Mouse (Mus musculus): ENCODE data around the gene Timm8a1. TPM values are rescaled to one million over a fixed set of nuclear protein-coding genes. Genes with fewer than 3 reads are reported as not detected.

Timm8a1 gene
- total and polyA plus RNA-seq, 2 experiments from 2014 or later: 13.1 to 74.5 TPM

- WGBS: 21% methylated on average over 2 of the region's 2 CpGs
- ATAC-seq (ENCODE audit: insufficient read depth, low read depth): no peak
- H3K4me3 ChIP-seq (ENCODE audit: low read depth, low read length): no peak overlapping the region
- H3K9ac ChIP-seq (replicated peaks; ENCODE audit: low read depth, low read length): no peak overlapping the region
- no peaks in the 10 kb centered on the region for H3K4me1 ChIP-seq (ENCODE audit: control insufficient read depth, insufficient read depth)
- DNase-seq (ENCODE audit: low spot score): no peak
- H3K27ac ChIP-seq (ENCODE audit: low read depth): no peak overlapping the region
- H3K4me2 ChIP-seq (ENCODE audit: low read depth, low read length): no peak overlapping the region
- TF ChIP-seq EP300 (IDR thresholded peaks at IDR 0.05; ENCODE audit: low read depth) (no peak), CTCF (IDR thresholded peaks at IDR 0.05; ENCODE audit: low read depth) (peak; percentile 45)
- no peaks in the 10 kb centered on the region for H3K27me3 ChIP-seq (ENCODE audit: control insufficient read depth, insufficient read depth, low read length)
- H3K9me3 ChIP-seq (replicated peaks; ENCODE audit: control insufficient read depth, low read length): no peaks in the 10 kb centered on the region
- no peaks in the 10 kb centered on the region for H3K36me3 ChIP-seq (replicated peaks; ENCODE audit: control insufficient read depth, insufficient read depth, low read length)
Measured at GRCm38 (mm10) chrX:134509473-134509872, 32.2 kb downstream of the Timm8a1 start.

GRCm38 (mm10) chrX:134507977-134508376, 33.7 kb downstream of the Timm8a1 start:
- Histone ChIP-seq H3K27ac (ENCODE audit: low read depth) (no peak overlapping the region), H3K4me2 (ENCODE audit: low read depth, low read length) (no peak overlapping the region), H3K9ac (replicated peaks; ENCODE audit: low read depth, low read length) (no peak overlapping the region), H3K9me3 (replicated peaks; ENCODE audit: control insufficient read depth, low read length) (no peaks in the 10 kb centered on the region), H3K36me3 (replicated peaks; ENCODE audit: control insufficient read depth, insufficient read depth, low read length) (no peaks in the 10 kb centered on the region), H3K4me1 (ENCODE audit: control insufficient read depth, insufficient read depth) (no peaks in the 10 kb centered on the region), H3K27me3 (ENCODE audit: control insufficient read depth, insufficient read depth, low read length) (no peaks in the 10 kb centered on the region), H3K4me3 (ENCODE audit: low read depth, low read length) (no peak overlapping the region)
- ATAC-seq (ENCODE audit: insufficient read depth, low read depth): no peak
- no peak for DNase-seq (ENCODE audit: low spot score)
- no peak for TF ChIP-seq CTCF (IDR thresholded peaks at IDR 0.05; ENCODE audit: low read depth)
- TF ChIP-seq EP300 (IDR thresholded peaks at IDR 0.05; ENCODE audit: low read depth): no peak
- 68% methylated on average over 6 of the region's 6 CpGs for WGBS

- no peaks in the 10 kb centered on the region for H3K36me3 ChIP-seq (replicated peaks; ENCODE audit: control insufficient read depth, insufficient read depth, low read length)
- DNase-seq (ENCODE audit: low spot score) (no peak), ATAC-seq (ENCODE audit: insufficient read depth, low read depth) (no peak)
- no peak overlapping the region for H3K9ac ChIP-seq (replicated peaks; ENCODE audit: low read depth, low read length)
- H3K4me2 ChIP-seq (ENCODE audit: low read depth, low read length): no peak overlapping the region
- TF ChIP-seq EP300 (IDR thresholded peaks at IDR 0.05; ENCODE audit: low read depth) (no peak), CTCF (IDR thresholded peaks at IDR 0.05; ENCODE audit: low read depth) (no peak)
- WGBS: 77% methylated on average over 8 of the region's 8 CpGs
- H3K9me3 ChIP-seq (replicated peaks; ENCODE audit: control insufficient read depth, low read length): no peaks in the 10 kb centered on the region
- no peaks in the 10 kb centered on the region for H3K27me3 ChIP-seq (ENCODE audit: control insufficient read depth, insufficient read depth, low read length)
- H3K4me3 ChIP-seq (ENCODE audit: low read depth, low read length): no peak overlapping the region
- no peak overlapping the region for H3K27ac ChIP-seq (ENCODE audit: low read depth)
- no peaks in the 10 kb centered on the region for H3K4me1 ChIP-seq (ENCODE audit: control insufficient read depth, insufficient read depth)
Measured at GRCm38 (mm10) chrX:134500651-134501050, 41.0 kb downstream of the Timm8a1 start.

Other genes with a start within 250 kb of the Timm8a1 start
- gene Tmem35a, start 246.6 kb downstream of the Timm8a1 start, total RNA-seq (2014; rRNA removed; ENCODE audit: low replicate concordance): 69.7 and 71.2 TPM in 2 replicates
- 23.9 and 24.9 TPM in 2 replicates for gene Tmem35a, start 246.6 kb downstream of the Timm8a1 start, polyA plus RNA-seq (2015; fragmentation: Nextera tagmentation; extraction: Ambion mirVana)
- 12.2 and 26.3 TPM in 2 replicates for gene Cenpi, start 233.8 kb downstream of the Timm8a1 start, total RNA-seq (2014; rRNA removed; ENCODE audit: low replicate concordance)
- gene Cenpi, start 233.8 kb downstream of the Timm8a1 start, polyA plus RNA-seq (2015; fragmentation: Nextera tagmentation; extraction: Ambion mirVana): 7.0 and 7.8 TPM in 2 replicates
- 0.04 and 1.4 TPM in 2 replicates for gene Drp2, start 137.3 kb downstream of the Timm8a1 start, total RNA-seq (2014; rRNA removed; ENCODE audit: low replicate concordance)
- 0.07 and 0.08 TPM in 2 replicates for gene Drp2, start 137.3 kb downstream of the Timm8a1 start, polyA plus RNA-seq (2015; fragmentation: Nextera tagmentation; extraction: Ambion mirVana)
- gene Taf7l, start 65.4 kb downstream of the Timm8a1 start, total RNA-seq (2014; rRNA removed; ENCODE audit: low replicate concordance): not detected in 2 replicates
- gene Taf7l, start 65.4 kb downstream of the Timm8a1 start, polyA plus RNA-seq (2015; fragmentation: Nextera tagmentation; extraction: Ambion mirVana): not detected in 2 replicates
- not detected in 2 replicates for gene Btk, start 41.7 kb upstream of the Timm8a1 start, total RNA-seq (2014; rRNA removed; ENCODE audit: low replicate concordance)
- gene Btk, start 41.7 kb upstream of the Timm8a1 start, polyA plus RNA-seq (2015; fragmentation: Nextera tagmentation; extraction: Ambion mirVana): 0.34 and 0.49 TPM in 2 replicates
- 341 and 419 TPM in 2 replicates for gene Rpl36a, start 43.8 kb upstream of the Timm8a1 start, total RNA-seq (2014; rRNA removed; ENCODE audit: low replicate concordance)
- 246 and 247 TPM in 2 replicates for gene Rpl36a, start 43.8 kb upstream of the Timm8a1 start, polyA plus RNA-seq (2015; fragmentation: Nextera tagmentation; extraction: Ambion mirVana)
- gene Gla, start 59.3 kb upstream of the Timm8a1 start, total RNA-seq (2014; rRNA removed; ENCODE audit: low replicate concordance): 0.50 and 4.1 TPM in 2 replicates
- 1.5 and 1.8 TPM in 2 replicates for gene Gla, start 59.3 kb upstream of the Timm8a1 start, polyA plus RNA-seq (2015; fragmentation: Nextera tagmentation; extraction: Ambion mirVana)
- 37.1 and 43.9 TPM in 2 replicates for gene Hnrnph2, start 59.3 kb upstream of the Timm8a1 start, total RNA-seq (2014; rRNA removed; ENCODE audit: low replicate concordance)
- 98.4 and 102 TPM in 2 replicates for gene Hnrnph2, start 59.3 kb upstream of the Timm8a1 start, polyA plus RNA-seq (2015; fragmentation: Nextera tagmentation; extraction: Ambion mirVana)
- gene Armcx4, start 144.7 kb upstream of the Timm8a1 start, total RNA-seq (2014; rRNA removed; ENCODE audit: low replicate concordance): 6.5 and 7.4 TPM in 2 replicates
- gene Armcx4, start 144.7 kb upstream of the Timm8a1 start, polyA plus RNA-seq (2015; fragmentation: Nextera tagmentation; extraction: Ambion mirVana): 2.4 and 2.8 TPM in 2 replicates
- 3.9 and 13.9 TPM in 2 replicates for gene Armcx1, start 176.1 kb upstream of the Timm8a1 start, total RNA-seq (2014; rRNA removed; ENCODE audit: low replicate concordance)
- 21.8 and 22.7 TPM in 2 replicates for gene Armcx1, start 176.1 kb upstream of the Timm8a1 start, polyA plus RNA-seq (2015; fragmentation: Nextera tagmentation; extraction: Ambion mirVana)
- gene Armcx6, start 209.6 kb upstream of the Timm8a1 start, total RNA-seq (2014; rRNA removed; ENCODE audit: low replicate concordance): 7.7 and 13.7 TPM in 2 replicates
- 7.3 and 7.8 TPM in 2 replicates for gene Armcx6, start 209.6 kb upstream of the Timm8a1 start, polyA plus RNA-seq (2015; fragmentation: Nextera tagmentation; extraction: Ambion mirVana)
- gene Armcx3, start 214.7 kb upstream of the Timm8a1 start, total RNA-seq (2014; rRNA removed; ENCODE audit: low replicate concordance): 22.1 and 33.6 TPM in 2 replicates
- 59.5 and 64.1 TPM in 2 replicates for gene Armcx3, start 214.7 kb upstream of the Timm8a1 start, polyA plus RNA-seq (2015; fragmentation: Nextera tagmentation; extraction: Ambion mirVana)